Mouse (Mus musculus) left cerebral cortex, postnatal 14 days (tissue): ENCODE results near the gene Trib3. TPM values are rescaled to one million over a fixed set of nuclear protein-coding genes. Genes with fewer than 3 reads are reported as not detected.
"Not testable (repeated sequence)": the region's sequence is repeated elsewhere in the genome, so short reads cannot be mapped to it uniquely, and the experiment has no call there.

Experiments
- DNase-seq, 2 experiments: peaks; one replicate each; pipeline ENCODE4 v3.0.0; 2021 to 2022; ENCODE audit warnings: low spot score in 2 of 2, mixed read lengths in 1 of 2
- intact Hi-C: fragments of 180-260 bp; cut with DNase I; formaldehyde crosslinking; loops from one replicate; pipeline ENCODE4 v1.15.1; 2025
- long read RNA-seq, 2 experiments: library from polyadenylated mRNA; stranded (forward); transcript quantifications; one replicate each; pipeline ENCODE4 v2.0.0; 2021
- total RNA-seq, 2 experiments: library from RNA; stranded (reverse); gene quantifications; 2 replicates each; pipeline ENCODE4 v1.2.3; 2021

The Trib3 gene
- under 1 TPM; 0.34 to 0.99 TPM for total RNA-seq
- long read RNA-seq, experiment 1, partial matches to known transcripts: 0 of 2 reads
- long read RNA-seq, experiment 1, other reads (novel, unspliced or antisense): 0 of 2 reads
- long read RNA-seq, experiment 2, partial matches to known transcripts: 0 of 1 reads
- long read RNA-seq, experiment 2, other reads (novel, unspliced or antisense): 0 of 1 reads

- intact Hi-C loops: no loop called here
- peak; percentile 68 to 84 for DNase-seq
These were observed at the start of gene Trib3 for GRCm38 (mm10) chr2:152343329-152344213. Trib3 (minus strand) TSS chr2:152344032.

- intact Hi-C loops: no loop called here
- DNase-seq: no peak
These were observed 49.6 kb upstream of the Trib3 start for GRCm38 (mm10) chr2:152393225-152394017.

GRCm38 (mm10) chr2:152392786-152393185 lies 49.0 kb upstream of the Trib3 start:
- intact Hi-C loops: loop anchor here (1.0 kb wide), 1 partner anchor 45 kb away; no protein-coding TSS in a partner anchor
- peak; percentile 60 to 79 for DNase-seq

- intact Hi-C loops: no loop called here
- DNase-seq: no peak
These were observed 40.4 kb upstream of the Trib3 start for GRCm38 (mm10) chr2:152384191-152384590.

- peak in 1 of 2 experiments; percentile 40 for DNase-seq
- intact Hi-C loops: no loop called here
These were observed 32.5 kb upstream of the Trib3 start, which contains the start of gene Nrsn2 for GRCm38 (mm10) chr2:152376345-152376741. Nrsn2 (minus strand) TSS chr2:152376638.

- intact Hi-C loops: no loop called here
These were observed 32.0 kb upstream of the Trib3 start for GRCm38 (mm10) chr2:152375652-152376344.

GRCm38 (mm10) chr2:152373547-152373946 lies 29.7 kb upstream of the Trib3 start:
- no peak for DNase-seq
- intact Hi-C loops: no loop called here

More at GRCm38 (mm10) chr2:152375652-152376344, 32.0 kb upstream of the Trib3 start:
- peak; percentile 59 to 66 for DNase-seq

- DNase-seq: no peak
- intact Hi-C loops: no loop called here
These were observed 28.8 kb upstream of the Trib3 start for GRCm38 (mm10) chr2:152372661-152373060.

GRCm38 (mm10) chr2:152372104-152372503 lies 28.3 kb upstream of the Trib3 start:
- intact Hi-C loops: no loop called here
- DNase-seq: no peak

GRCm38 (mm10) chr2:152368532-152369140 lies 24.8 kb upstream of the Trib3 start:
- intact Hi-C loops: loop anchor here (10.0 kb wide), 1 partner anchor 344 kb away; no protein-coding TSS in a partner anchor
- DNase-seq: peak; percentile 52 to 67

- DNase-seq: no peak
- intact Hi-C loops: loop anchor here (10.0 kb wide), 1 partner anchor 343 kb away; no protein-coding TSS in a partner anchor
These were observed 24.1 kb upstream of the Trib3 start for GRCm38 (mm10) chr2:152367917-152368316.

- intact Hi-C loops: loop anchor here (10.0 kb wide), 1 partner anchor 339 kb away; no protein-coding TSS in a partner anchor
- DNase-seq: peak; percentile 75 to 79
These were observed 19.7 kb upstream of the Trib3 start for GRCm38 (mm10) chr2:152363245-152364147.

GRCm38 (mm10) chr2:152361193-152361592 lies 17.4 kb upstream of the Trib3 start:
- DNase-seq: no peak
- intact Hi-C loops: loop anchor here (10.0 kb wide), 1 partner anchor 336 kb away; no protein-coding TSS in a partner anchor

- intact Hi-C loops: loop anchor here (10.0 kb wide), 1 partner anchor 336 kb away; no protein-coding TSS in a partner anchor
- DNase-seq: no peak
These were observed 16.5 kb upstream of the Trib3 start for GRCm38 (mm10) chr2:152360271-152360775.

GRCm38 (mm10) chr2:152359616-152360015 lies 15.8 kb upstream of the Trib3 start:
- no peak for DNase-seq

GRCm38 (mm10) chr2:152358977-152359376 lies 15.1 kb upstream of the Trib3 start:
- DNase-seq, intact Hi-C loops: not testable (repeated sequence)

More at GRCm38 (mm10) chr2:152359616-152360015, 15.8 kb upstream of the Trib3 start:
- intact Hi-C loops: loop anchor here (10.0 kb wide), 1 partner anchor 335 kb away; no protein-coding TSS in a partner anchor

- intact Hi-C loops: no loop called here
- DNase-seq: no peak
These were observed 13.4 kb upstream of the Trib3 start for GRCm38 (mm10) chr2:152357254-152357653.
